Mouse (Mus musculus): ENCODE results near the gene Gng12.
"Not testable (repeated sequence)": the region's sequence is repeated elsewhere in the genome, so short reads cannot be mapped to it uniquely, and the experiment has no call there.

The Gng12 gene

GRCm38 (mm10) chr6:66951726-66952418 is 55.7 kb downstream of the Gng12 start:
- ATAC-seq (ENCODE audit: insufficient number of reproducible peaks, low FRiP score, low TSS enrichment): no peak

- ATAC-seq (ENCODE audit: insufficient number of reproducible peaks, low FRiP score, low TSS enrichment): peak; percentile 36; the same call in 1 of the 2 replicates
These were observed 57.8 kb downstream of the Gng12 start for GRCm38 (mm10) chr6:66953951-66954519.

- no peak for ATAC-seq (ENCODE audit: insufficient number of reproducible peaks, low FRiP score, low TSS enrichment)
These were observed 59.0 kb downstream of the Gng12 start for GRCm38 (mm10) chr6:66955089-66955657.

- ATAC-seq (ENCODE audit: insufficient number of reproducible peaks, low FRiP score, low TSS enrichment): no peak
These were observed 62.5 kb downstream of the Gng12 start for GRCm38 (mm10) chr6:66958466-66959235.

- ATAC-seq (ENCODE audit: insufficient number of reproducible peaks, low FRiP score, low TSS enrichment): peak; percentile 73
These were observed 66.4 kb downstream of the Gng12 start for GRCm38 (mm10) chr6:66962582-66963043.

GRCm38 (mm10) chr6:66963068-66963467 is 66.9 kb downstream of the Gng12 start:
- no peak for ATAC-seq (ENCODE audit: insufficient number of reproducible peaks, low FRiP score, low TSS enrichment)

GRCm38 (mm10) chr6:66963651-66964050 is 67.5 kb downstream of the Gng12 start:
- ATAC-seq (ENCODE audit: insufficient number of reproducible peaks, low FRiP score, low TSS enrichment): not testable (repeated sequence)

GRCm38 (mm10) chr6:66964222-66964621 is 68.0 kb downstream of the Gng12 start:
- ATAC-seq (ENCODE audit: insufficient number of reproducible peaks, low FRiP score, low TSS enrichment): no peak

- no peak for ATAC-seq (ENCODE audit: insufficient number of reproducible peaks, low FRiP score, low TSS enrichment)
These were observed 69.0 kb downstream of the Gng12 start for GRCm38 (mm10) chr6:66965203-66965602.

- no peak for ATAC-seq (ENCODE audit: insufficient number of reproducible peaks, low FRiP score, low TSS enrichment)
These were observed 71.6 kb downstream of the Gng12 start for GRCm38 (mm10) chr6:66967788-66968187.

GRCm38 (mm10) chr6:66969446-66969845 is 73.2 kb downstream of the Gng12 start:
- no peak for ATAC-seq (ENCODE audit: insufficient number of reproducible peaks, low FRiP score, low TSS enrichment)

GRCm38 (mm10) chr6:66972300-66972699 is 76.1 kb downstream of the Gng12 start:
- no peak for ATAC-seq (ENCODE audit: insufficient number of reproducible peaks, low FRiP score, low TSS enrichment)

GRCm38 (mm10) chr6:66973180-66973579 is 77.0 kb downstream of the Gng12 start:
- no peak for ATAC-seq (ENCODE audit: insufficient number of reproducible peaks, low FRiP score, low TSS enrichment)

- no peak for ATAC-seq (ENCODE audit: insufficient number of reproducible peaks, low FRiP score, low TSS enrichment)
These were observed 79.3 kb downstream of the Gng12 start for GRCm38 (mm10) chr6:66975522-66975921.

- ATAC-seq (ENCODE audit: insufficient number of reproducible peaks, low FRiP score, low TSS enrichment): no peak
These were observed 83.0 kb downstream of the Gng12 start for GRCm38 (mm10) chr6:66979197-66979596.

- no peak for ATAC-seq (ENCODE audit: insufficient number of reproducible peaks, low FRiP score, low TSS enrichment)
These were observed 83.8 kb downstream of the Gng12 start for GRCm38 (mm10) chr6:66980040-66980439.

- ATAC-seq (ENCODE audit: insufficient number of reproducible peaks, low FRiP score, low TSS enrichment): no peak
These were observed 85.2 kb downstream of the Gng12 start for GRCm38 (mm10) chr6:66981366-66981765.

- peak; percentile 46 for ATAC-seq (ENCODE audit: insufficient number of reproducible peaks, low FRiP score, low TSS enrichment)
These were observed 85.7 kb downstream of the Gng12 start for GRCm38 (mm10) chr6:66981864-66982263.

- no peak for ATAC-seq (ENCODE audit: insufficient number of reproducible peaks, low FRiP score, low TSS enrichment)
These were observed 87.9 kb downstream of the Gng12 start for GRCm38 (mm10) chr6:66984079-66984478.

- ATAC-seq (ENCODE audit: insufficient number of reproducible peaks, low FRiP score, low TSS enrichment): no peak
These were observed 88.5 kb downstream of the Gng12 start for GRCm38 (mm10) chr6:66984672-66985071.

- ATAC-seq (ENCODE audit: insufficient number of reproducible peaks, low FRiP score, low TSS enrichment): no peak
These were observed 89.3 kb downstream of the Gng12 start for GRCm38 (mm10) chr6:66985500-66985899.
